Mouse (Mus musculus): ENCODE results near the gene Stx16.

- TF ChIP-seq CTCF (IDR thresholded peaks at IDR 0.05; ENCODE audit: low read depth) (no peak), EP300 (IDR thresholded peaks at IDR 0.05; ENCODE audit: low read depth) (no peak)
Observed at GRCm38 (mm10) chr2:174082380-174082918, 6.3 kb downstream of the Stx16 start.
